Mouse (Mus musculus) lung, postnatal 0 days (tissue): ENCODE data around the gene Rabl6.

Experiments
- CTCF ChIP-seq: IDR thresholded peaks from 2 replicates; pipeline ENCODE4 v1.5.1; 2016; ENCODE audit warnings: antibody characterized with exemption, mild to moderate bottlenecking
- EP300 ChIP-seq: IDR thresholded peaks from 2 replicates; pipeline ENCODE4 v1.6.1; 2016; ENCODE audit warnings: antibody characterized with exemption, mild to moderate bottlenecking, control low read depth

DNA sequence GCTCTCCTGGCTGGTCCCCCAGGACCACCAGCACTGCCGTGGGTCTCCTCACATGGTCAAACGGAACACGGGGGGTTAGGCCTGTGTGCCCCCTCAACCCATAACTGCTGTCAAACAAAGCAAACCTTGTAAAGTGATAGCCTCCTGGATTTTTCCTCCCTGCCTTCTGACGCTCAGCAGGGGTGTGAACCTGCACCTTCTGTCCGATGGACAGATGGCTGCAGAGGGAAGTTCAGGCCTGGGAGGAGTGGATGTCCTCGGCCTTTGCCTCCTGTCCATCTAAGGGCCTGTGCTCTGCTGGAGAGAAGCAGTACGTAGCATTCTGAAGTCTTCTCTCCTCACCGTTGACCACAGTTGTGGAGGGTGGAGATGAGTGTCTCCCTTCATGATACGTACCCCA lies 46.4 kb downstream of the Rabl6 start:
- TF ChIP-seq CTCF = no peak
- no peak for TF ChIP-seq EP300
